Mouse (Mus musculus): ENCODE results near the gene Rybp. TPM values are rescaled to one million over a fixed set of nuclear protein-coding genes. Genes with fewer than 3 reads are reported as not detected.
A peak's percentile ranks its signal among the peaks of the same experiment; 100 is the strongest.

The Rybp gene
- total RNA-seq, 2 experiments from 2014 or later, result 11.4 to 14.9 TPM

DNA sequence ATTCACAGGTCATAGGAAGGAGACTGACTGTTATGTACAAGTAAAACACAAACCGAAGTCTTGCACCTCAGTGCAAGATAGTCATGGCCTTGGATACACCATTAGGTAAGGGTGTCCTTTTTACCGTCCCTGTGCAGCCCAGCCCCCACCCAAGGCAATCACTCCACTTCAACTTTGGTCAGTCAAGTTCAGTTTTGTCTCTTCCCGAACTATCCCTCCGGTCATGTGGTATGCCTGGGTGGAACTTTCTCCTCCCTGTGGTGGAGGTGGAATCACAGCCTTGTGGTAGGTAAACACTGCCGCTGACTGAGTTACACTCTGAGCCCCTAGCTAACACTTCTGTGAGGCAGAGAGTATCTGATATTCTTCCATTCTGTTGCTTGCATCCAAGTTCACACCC lies 1.8 kb upstream of the Rybp start:
- intact Hi-C loops (cut with DNase I), result loop anchor here (5.0 kb wide), 3 partner anchors 223 to 487 kb away; no protein-coding TSS in a partner anchor
- no peak for DNase-seq

DNA sequence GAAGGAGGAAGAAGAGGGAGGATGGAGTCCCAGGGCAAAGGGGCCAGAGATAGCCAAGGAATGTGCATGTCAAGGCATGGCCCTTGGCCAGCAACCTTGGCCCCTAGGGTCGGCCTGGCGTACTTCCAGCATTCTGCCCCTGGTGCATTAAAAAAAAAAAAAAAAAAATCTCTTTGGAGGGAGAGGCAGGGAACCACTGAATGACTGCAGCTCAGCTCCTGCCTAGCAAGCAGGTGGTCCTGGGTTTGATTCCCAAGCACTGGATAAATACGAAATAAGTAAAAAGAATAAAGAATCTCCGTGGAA lies 1.4 kb upstream of the Rybp start:
- DNase-seq, result no peak
- intact Hi-C loops (cut with DNase I), result loop anchor here (5.0 kb wide), 3 partner anchors 224 to 486 kb away; no protein-coding TSS in a partner anchor

DNA sequence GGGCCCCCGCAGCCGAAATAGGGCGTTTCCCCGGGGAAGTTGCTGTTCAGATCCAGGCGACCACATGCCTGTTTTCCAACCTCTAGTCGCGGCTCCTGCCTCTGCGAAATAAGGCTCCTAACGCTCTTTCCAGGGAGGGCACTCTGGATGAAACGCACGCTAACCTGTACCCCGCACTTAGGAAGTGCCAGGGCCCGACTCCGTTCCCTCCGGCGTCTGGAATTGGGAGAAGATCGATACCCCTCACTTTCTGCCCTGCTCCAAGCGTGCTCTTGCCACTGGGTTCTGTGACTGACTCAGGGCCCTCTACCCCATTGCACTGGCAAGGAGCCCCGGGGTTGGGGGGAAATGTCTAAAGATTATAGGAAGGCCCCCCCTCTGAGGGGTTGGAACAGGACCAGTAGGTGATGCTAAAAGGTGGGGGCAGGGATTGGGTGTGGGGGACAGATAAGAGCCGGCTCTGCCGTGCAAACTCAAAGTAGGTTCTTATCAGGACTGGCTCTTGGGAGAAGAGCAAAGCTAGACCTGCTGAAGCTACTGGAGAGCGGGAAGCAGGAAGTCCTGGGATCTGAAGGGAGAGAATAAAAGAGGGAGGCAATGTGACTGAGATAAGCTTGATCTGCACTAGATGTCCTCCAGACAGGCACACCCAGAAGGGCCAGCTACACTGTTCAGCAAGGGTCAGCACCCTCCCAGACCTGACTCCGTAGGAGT lies 888 bp upstream of the Rybp start:
- DNase-seq, result peak in 1 of 2 experiments; percentile 35
- intact Hi-C loops (cut with DNase I), result loop anchor here (5.0 kb wide), 3 partner anchors 224 to 486 kb away; no protein-coding TSS in a partner anchor

DNA sequence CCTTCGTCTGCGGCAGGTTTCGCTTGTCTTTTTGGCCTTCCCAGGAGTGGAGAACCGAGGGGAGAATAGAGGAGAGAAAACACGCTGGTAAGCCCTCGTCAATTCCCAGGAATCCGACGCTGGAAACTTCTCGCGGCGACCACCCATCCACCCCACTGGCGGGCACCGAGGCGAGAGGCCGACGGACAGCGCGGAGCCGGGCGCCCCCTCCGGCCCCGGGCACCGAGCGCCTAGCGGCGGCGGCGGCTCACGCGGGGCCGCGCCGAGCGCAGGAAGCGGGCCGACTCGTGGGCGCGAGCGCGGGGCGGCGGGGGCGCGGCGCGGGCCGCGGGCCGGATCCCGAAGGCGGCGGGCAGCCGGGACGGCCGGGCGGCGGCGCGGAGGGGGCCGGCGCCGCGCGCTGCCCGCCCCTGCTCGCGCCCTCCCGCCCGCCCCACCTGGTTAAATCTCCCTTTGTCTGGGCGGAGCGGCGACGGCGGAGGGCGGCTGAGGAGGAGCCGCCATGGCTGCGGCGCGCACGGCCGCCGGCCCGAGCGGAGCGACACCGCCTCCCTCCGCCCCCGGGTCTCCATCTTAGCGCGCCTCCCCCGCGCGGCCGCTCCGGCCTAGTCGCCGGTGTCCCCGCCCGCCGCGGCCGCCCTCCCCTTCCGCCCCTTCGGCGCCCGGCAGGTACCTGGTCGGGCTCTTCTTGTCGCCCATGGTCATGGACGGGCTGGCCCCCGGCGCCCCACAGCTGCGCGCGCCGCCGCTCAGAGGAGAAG lies 532 bp downstream of the Rybp start:
- intact Hi-C loops (cut with DNase I), result loop anchor here (2.0 to 5.0 kb wide), 4 partner anchors 124 to 484 kb away; no protein-coding TSS in a partner anchor
- peak; percentile 73 to 87 for DNase-seq

DNA sequence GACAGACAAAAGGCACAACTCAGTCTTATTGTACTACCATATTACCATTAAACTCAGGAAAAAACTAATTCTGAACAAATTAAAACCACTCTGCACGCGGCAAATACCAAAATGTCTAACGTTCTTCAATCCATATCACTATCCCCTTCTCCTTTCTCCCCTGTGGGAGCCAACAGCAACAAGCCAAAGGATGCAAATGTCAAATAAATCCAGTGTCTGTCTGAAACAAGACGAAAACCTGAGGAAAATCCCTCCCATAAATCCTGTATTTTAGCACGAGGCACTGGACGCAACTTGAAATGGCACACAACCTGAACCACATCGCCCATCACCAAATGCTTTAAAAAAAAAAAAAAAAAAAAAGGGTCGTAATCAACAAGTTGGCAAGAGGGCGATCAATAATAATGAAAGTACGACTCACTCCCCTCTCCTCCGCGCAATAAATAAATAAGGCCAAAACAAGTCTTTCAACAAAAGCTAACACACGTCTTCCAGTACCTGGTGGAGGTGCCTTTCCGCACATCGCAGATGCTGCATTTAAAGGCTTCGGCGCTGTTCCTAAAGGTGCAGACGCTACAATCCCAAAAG lies 1.2 kb downstream of the Rybp start:
- DNase-seq, result no peak
- intact Hi-C loops (cut with DNase I), result loop anchor here (2.0 to 5.0 kb wide), 4 partner anchors 123 to 484 kb away; no protein-coding TSS in a partner anchor

DNA sequence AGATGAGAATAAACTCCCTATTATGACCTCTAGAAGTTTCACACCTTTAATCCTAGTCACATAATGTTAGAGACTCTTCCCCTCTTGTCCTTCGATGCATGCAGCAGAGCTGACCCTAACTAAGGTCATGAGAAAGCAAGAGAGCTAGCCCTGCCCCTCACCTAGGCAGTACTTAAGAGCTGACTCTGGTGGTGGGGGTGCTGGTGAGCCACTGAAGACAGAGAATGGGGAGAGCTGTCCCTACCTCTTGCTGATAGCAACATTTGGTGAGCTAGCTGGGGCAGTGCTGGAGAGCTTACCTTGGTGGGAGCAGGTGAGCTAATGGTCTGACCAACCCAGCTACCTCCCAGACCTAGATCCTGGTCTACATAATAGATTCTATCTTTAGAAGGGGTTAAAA lies 8.4 kb downstream of the Rybp start:
- intact Hi-C loops (cut with DNase I), result loop anchor here (5.0 kb wide), 1 partner anchor 42 kb away; no protein-coding TSS in a partner anchor
- no peak for DNase-seq

DNA sequence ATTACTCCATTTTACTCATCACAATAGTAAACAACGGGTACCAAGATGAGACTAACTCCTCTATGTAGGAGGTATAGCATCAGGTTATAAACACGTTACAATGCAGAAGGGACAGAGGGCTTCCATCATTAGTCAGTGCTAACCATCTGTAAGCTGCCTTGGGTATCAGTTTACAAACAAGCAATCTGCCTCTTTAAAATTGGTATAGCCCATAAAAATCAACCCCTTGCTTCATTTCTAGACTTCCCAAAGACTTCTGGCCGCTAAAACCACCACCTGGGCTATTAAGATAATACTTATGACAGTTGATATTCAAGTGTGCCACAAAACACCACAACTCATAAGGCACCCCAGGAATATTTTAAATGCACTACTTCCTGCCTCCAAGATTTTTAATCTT lies 10.9 kb downstream of the Rybp start:
- DNase-seq, result no peak
- intact Hi-C loops (cut with DNase I), result loop anchor here (5.0 kb wide), 1 partner anchor 39 kb away; no protein-coding TSS in a partner anchor

DNA sequence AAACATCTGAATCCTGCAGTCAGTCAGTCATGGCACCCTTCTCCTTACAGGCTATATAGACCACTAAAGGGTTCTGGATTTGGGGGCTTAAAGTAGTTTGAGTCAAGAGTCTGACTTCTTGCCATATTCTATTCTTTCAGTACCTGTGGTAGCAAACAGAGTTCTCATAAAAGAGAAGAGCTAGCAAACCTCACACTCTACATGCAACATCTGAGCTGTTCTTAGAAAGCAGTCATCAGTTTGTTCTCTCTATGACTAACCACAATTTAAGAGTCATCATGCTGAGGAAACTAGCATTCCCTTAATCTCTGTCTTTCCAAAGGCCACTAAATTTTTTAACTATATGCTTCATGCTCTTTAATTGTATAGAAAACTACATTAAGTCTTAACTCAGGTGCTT lies 11.6 kb downstream of the Rybp start:
- intact Hi-C loops (cut with DNase I), result loop anchor here (5.0 kb wide), 1 partner anchor 38 kb away; no protein-coding TSS in a partner anchor
- no peak for DNase-seq

DNA sequence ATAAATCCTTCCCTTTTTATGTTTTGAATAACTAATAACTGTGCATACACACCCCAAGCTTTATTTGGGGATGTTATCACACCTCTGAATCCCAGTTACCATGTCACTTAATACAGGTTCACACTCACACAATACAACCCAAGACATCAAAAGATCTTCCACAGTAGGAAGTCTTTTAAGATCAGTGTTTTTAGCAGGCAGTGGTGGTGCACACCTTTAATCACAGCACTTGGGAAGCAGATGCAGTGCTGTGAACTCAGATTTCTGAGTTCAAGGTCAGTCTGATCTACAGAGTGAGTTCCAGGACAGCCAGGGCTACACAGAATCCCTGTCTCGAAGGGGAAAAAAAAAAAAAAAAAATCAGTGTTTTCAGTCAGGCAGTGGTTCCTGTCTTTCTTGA lies 13.7 kb downstream of the Rybp start:
- no peak for DNase-seq

DNA sequence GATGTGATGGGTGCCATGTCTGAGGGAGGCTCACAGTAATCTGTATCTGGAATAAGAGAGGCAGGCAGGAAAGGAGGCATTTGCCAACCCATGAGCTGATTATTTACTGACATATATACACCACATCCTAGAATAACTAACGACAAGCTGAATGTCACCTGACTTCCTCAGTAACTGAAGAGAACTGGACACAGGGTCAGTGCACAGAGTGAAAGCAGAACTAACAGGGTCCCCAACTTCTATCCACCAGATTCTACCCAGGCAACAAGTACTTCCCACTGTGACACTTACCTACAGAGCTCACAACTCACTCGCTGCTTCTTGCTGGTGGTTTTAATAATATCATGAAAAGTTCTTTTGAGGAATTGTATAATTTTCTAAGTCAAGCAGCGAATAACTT lies 15.3 kb downstream of the Rybp start:
- no peak for DNase-seq
- intact Hi-C loops (cut with DNase I), result no loop called here

More for the DNA sequence above, 13.7 kb downstream of the Rybp start:
- intact Hi-C loops (cut with DNase I), result no loop called here

DNA sequence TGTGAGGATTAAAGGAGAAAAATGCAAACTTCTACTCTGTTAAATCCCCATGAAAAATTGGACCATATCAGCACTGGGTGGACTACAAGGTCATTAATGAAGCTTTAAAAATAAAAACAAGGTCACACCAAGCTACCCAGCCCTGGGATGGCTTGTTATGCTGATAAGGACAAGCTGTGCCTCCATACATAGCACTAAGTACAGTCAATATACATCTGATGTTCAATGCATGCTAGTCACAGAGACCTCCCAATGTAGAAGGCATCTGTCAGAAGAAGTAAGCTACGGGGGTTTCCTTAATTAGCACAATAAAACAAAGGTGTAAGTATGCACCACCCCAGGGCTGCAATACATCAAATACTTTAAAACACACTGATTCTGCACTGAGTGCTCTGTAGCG lies 16.5 kb downstream of the Rybp start:
- DNase-seq, result no peak
- intact Hi-C loops (cut with DNase I), result no loop called here

DNA sequence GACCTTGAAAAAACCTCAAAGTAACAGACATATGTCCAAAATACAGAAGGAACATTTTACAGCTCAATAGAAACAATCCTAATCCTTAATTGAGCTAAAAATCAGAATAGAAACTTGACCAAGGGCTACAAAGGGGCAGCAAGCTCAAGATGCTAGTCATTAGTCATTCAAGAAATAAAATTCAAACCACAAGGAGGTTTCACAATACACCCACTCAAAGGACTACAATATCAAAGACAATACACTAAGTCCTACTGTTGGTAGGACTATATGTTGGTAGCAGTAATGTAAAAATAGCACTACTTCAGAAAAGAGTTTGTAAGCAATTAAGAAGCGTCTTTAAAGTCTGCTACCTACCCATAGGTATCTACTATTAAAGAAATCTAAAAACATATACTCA lies 27.7 kb downstream of the Rybp start:
- intact Hi-C loops (cut with DNase I), result no loop called here
- no peak for DNase-seq

DNA sequence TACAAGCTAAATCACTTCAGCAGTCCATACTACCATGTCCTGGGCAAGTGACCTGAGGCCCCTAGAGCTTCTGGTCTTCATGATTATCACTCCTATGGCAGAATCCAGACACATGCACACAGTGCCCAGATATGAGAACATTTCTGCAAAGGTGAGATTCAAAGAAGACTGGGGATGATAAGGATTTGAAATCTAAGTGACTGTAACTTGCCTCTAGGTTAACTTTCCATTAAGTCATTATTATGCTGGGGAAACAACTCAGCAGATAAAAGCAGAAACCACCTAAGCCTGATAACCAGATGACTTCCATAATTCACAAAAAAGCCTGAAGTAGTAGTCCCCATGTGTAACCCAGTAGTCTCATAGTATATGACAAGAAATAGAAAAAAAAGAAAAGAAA lies 29.0 kb downstream of the Rybp start:
- intact Hi-C loops (cut with DNase I), result no loop called here

DNA sequence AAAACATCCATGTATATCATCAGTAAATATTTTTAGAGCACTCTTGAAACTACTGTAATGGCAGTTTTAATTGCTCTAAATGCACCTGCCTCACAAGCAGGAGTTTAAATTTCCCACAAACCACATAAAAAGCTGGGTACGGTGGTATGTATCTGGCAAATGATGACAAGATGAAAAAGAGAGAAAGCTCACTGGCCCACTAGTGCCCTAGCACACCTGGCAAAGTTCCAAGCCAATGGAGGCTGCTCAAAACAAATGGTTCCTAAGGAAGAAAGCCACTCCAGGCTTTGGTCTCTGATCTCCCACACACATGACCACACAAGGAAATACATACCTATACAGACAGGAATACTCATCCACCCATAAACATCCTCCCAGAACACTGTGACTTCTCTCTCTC lies 31.9 kb downstream of the Rybp start:
- DNase-seq, result no peak
- intact Hi-C loops (cut with DNase I), result no loop called here

More for the DNA sequence above, 29.0 kb downstream of the Rybp start:
- no peak for DNase-seq

DNA sequence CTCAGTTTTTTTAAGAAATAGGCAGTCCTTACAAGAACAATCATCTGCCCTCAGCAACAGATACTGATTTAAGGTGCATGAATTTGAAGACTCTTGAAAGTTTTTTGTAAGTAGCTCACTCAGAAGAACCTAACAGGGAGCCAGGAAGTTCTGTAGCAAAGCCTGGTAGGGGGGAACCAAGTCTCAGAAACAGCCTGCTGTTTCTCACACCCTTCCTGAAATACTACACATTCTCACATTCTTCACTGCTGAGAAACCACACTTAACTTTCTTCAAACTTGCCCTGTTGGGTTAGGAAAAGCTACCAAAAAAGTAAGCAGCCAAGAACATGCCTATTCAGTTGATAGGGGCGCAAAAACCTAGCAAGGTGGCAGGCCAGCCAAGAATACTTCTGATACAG lies 32.6 kb downstream of the Rybp start:
- intact Hi-C loops (cut with DNase I), result no loop called here
- no peak for DNase-seq

DNA sequence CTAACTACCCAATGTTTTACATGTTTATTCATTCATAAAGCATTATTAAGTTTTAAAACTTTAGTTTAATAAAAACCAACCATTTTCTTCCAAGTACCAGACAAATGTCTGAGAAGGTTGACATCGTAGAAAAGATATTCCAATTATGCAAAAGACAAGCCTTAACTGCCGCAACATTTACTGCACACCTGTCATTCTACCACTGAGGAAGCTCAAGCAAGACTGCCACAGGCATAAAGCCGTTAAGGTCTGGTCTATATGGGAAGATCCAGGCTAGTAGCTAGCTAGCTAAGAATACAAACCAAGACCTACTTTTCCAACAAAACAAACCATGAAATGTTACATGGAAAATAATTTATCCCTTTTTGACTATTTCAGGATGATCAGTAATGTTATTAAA lies 42.8 kb downstream of the Rybp start:
- intact Hi-C loops (cut with DNase I), result no loop called here
- DNase-seq, result no peak

DNA sequence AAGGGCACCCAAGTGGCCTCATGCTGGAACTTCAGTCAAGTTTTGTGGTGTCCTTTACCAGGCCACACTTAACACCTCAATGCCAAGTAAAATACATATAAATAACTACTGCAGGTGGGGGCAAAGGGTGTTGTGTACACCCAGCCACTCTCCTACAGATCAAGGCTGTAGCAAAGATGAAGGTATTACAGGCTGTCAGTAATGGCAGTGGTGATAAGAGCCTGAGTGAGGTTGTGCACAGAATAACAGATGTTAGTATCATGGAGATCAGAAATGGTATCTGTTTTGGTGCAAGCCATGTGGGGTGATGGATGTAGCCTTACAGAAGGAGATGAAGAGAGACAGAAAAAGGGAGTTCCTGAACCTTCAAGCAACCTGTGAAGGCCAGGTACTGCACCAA lies 52.2 kb downstream of the Rybp start:
- DNase-seq, result no peak
- intact Hi-C loops (cut with DNase I), result loop anchor here (5.0 kb wide), 1 partner anchor 42 kb away; no protein-coding TSS in a partner anchor

DNA sequence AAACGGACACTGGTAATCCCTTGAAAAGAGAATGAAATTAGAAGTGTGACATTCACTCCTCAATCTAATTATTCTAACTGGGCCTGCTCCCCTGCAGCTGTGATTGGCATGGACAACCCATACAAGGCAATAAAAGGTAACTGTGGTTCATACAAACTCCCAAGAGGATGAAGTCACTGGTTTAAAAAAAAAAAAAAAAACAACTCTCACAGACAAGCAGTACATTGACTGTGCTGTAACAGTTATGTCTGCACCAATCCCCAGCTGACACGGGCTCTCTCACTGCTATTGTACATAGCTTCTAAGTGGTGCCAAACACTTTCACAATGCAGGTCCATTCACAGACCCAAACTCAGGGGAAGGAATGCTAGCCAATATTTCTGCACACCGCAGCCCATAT lies 53.8 kb downstream of the Rybp start:
- intact Hi-C loops (cut with DNase I), result no loop called here
- no peak for DNase-seq

DNA sequence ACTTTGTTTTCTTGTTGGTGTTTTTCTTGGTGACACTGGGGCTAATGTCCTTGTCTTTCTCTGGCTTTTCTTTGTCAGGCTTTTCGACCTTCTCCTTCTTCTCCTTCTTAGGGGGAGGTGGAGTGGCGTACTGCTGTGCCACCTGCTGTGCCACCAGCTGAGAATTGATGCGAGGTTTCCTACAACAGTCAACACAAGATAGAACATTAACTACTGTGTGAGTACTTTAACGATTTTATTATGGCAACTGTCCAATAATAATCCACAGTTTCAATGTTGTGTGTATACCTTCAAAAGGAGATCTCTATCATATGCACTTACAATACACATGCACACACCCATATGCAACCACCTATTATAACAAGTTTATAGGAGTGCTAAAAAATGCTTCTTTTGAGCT lies 54.2 kb downstream of the Rybp start:
- intact Hi-C loops (cut with DNase I), result no loop called here
- DNase-seq, result no peak

DNA sequence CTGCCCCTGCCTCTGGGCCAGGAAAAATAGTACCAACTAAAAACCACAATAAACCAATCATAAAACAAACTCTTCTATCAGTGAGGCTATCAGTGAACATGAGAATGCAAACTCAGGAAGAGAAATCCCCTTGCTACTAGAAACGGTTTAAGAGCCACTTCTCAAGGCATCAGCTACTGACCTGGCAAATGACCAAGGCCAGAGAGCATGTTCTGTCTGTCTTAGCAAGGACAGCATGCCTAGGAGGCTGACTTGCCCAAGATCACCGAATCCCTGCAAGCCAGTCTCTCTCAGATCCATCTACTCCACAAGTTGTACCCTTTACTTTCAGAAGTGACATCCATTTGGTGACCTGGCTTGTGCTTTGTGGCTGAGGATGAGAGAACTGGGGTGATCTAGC lies 61.1 kb downstream of the Rybp start:
- intact Hi-C loops (cut with DNase I), result no loop called here
- no peak for DNase-seq

DNA sequence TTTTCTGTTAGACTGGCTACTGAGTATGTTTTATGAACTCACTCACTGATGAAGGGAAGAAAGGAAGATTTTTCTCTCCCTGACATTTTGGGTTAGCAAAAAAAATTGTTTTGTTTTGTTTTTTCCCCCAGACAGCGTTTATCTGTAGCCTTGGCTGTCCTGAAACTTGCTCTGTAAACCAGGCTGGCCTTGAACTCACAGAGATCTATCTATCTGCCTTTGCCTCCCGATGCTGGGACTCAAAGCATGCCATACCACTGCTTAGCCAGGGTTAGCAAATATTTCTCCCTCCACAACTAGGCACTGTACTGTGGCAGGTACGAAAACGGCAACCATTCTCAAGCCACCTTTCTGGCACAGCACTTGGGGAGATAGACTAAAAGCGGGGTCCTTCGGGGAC lies 63.4 kb downstream of the Rybp start:
- intact Hi-C loops (cut with DNase I), result no loop called here
- no peak for DNase-seq

Data from heart, postnatal 36 days (tissue).